Mouse (Mus musculus): ENCODE data around the gene Dgke. TPM values are rescaled to one million over a fixed set of nuclear protein-coding genes. Genes with fewer than 3 reads are reported as not detected.
A peak's percentile ranks its signal among the peaks of the same experiment; 100 is the strongest.
"Not testable (repeated sequence)": the region's sequence is repeated elsewhere in the genome, so short reads cannot be mapped to it uniquely, and the experiment has no call there.

Gene Dgke
- polyA plus RNA-seq, 1 experiment from 2014 or later, result 17.5 TPM

DNA sequence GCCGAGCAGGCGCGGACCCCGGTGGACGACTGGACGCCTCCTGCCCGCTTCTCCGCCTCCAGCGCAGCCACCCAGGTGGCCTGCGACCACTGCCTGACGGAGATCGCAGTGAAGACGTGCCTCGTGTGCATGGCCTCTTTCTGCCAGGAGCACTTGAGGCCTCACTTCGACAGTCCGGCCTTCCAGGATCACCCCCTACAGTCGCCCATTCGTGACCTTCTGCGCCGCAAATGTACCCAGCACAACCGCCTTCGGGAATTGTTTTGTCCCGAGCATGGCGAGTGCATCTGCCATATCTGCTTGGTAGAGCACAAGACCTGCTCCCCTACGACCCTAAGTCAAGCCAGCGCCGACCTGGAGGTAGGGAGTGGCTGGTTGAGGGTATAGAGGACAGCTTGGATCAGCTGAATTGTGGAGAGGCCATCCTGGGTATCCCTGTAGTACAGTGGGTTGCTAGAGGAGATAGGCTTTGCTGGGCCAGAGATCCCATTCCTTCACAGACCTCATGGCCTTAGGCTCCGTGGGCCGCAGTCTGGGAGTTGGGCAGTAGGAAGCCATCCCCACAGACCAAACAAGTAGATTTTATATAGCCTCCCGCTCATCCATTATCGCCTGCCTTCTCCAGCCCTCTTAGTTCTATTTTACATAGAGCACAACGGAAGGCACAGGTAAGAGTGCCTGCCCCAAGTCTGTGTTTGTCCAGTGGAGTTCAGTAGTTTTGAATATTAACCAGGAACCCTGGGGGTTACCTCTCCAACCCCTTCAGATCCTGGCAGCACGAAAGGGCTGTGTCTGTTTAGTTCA lies 66.7 kb downstream of the Dgke start:
- Histone ChIP-seq H3K9ac (replicated peaks) (0 out of 2 replicates have a peak overlapping the region, but pooled peaks have one; percentile 37), H3K27me3 (replicated peaks) (peaks cover 19% of the 10 kb centered on the region), H3K36me3 (no peaks in the 10 kb centered on the region)

DNA sequence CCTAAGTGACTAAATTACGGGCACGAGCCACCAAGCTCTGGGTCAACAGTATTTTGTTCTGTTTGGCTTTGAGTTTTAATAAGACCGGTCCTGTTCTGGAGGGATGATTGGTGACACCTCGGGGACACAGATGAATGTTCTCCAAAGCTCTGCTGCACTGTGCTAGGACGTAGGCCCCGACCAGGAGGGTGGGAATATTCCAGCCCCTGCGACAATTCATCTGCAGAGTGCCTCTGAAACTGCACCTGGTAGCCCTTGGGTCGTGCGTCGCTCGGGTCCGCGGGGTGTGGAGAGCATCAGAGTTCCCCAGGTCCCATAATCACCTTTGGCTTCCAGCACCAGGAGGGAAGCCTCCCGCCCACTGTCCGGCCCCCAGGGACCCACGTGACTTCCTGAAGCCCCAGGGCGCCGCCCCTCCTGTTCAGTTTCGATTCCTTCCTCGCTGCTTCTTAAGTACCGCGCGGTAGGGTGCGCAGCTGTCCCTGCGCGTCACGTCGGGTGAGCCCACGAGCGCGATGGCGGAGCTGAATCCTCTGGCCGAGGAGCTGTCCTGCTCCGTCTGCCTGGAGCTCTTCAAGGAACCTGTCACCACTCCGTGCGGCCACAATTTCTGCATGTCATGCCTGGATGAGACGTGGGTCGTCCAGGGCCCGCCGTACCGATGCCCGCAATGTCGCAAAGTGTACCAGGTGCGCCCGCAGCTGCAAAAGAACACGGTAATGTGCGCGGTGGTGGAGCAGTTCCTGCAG lies 67.5 kb downstream of the Dgke start, which contains the start of gene Trim25:
Gene Trim25, plus strand, starts transcription at position 403 of the 749 bp plus-strand sequence.
- Histone ChIP-seq H3K4me1 (peaks cover 10% of the 10 kb centered on the region), H3K9ac (replicated peaks) (peak within 1 kb of the TSS; percentile 37; the same call in 1 of the 2 replicates), H3K4me2 (peak within 1 kb of the TSS; percentile 55), H3K36me3 (no peaks in the 10 kb centered on the region), H3K27me3 (replicated peaks) (peaks cover 19% of the 10 kb centered on the region), H3K9me3 (replicated peaks) (no peaks in the 10 kb centered on the region), H3K27ac (replicated peaks) (no peak within 1 kb of the TSS), H3K4me3 (replicated peaks) (peak within 1 kb of the TSS; percentile 42)
- no peak for ATAC-seq (ENCODE audit: low FRiP score)
- 2% methylated on average over 48 of the region's 48 CpGs for WGBS

More for the DNA sequence above, 66.7 kb downstream of the Dgke start:
- Histone ChIP-seq H3K4me2 (peak overlapping the region; percentile 55), H3K4me1 (peaks cover 10% of the 10 kb centered on the region), H3K4me3 (replicated peaks) (peak overlapping the region; percentile 42), H3K27ac (replicated peaks) (no peak overlapping the region), H3K9me3 (replicated peaks) (no peaks in the 10 kb centered on the region)
- 32% methylated on average over 33 of the region's 33 CpGs for WGBS
- no peak for ATAC-seq (ENCODE audit: low FRiP score)

DNA sequence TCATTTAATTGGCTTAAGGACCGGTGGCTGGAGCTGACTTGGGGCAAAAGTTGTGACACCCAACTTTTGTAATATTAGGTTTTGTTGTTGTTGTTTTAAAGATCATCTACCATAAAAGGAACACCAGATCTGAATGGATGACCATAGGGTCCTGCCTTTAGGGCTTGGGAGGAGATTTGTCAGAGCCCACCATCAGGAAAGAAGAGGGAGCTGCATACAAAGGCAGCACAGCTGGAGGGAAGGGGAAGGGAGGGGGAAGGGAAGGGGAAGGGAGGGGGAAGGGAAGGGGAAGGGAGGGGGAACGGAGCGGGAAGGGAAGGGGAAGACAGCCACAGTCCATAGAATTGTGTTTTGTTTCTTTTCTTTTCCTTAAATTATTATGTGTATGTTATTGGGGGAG lies 68.2 kb downstream of the Dgke start:
- ATAC-seq (ENCODE audit: low FRiP score), result no peak
- Histone ChIP-seq H3K27ac (replicated peaks) (no peak overlapping the region), H3K9me3 (replicated peaks) (no peaks in the 10 kb centered on the region), H3K4me3 (replicated peaks) (no peak overlapping the region), H3K27me3 (replicated peaks) (peaks cover 19% of the 10 kb centered on the region), H3K4me1 (peaks cover 7% of the 10 kb centered on the region), H3K36me3 (no peaks in the 10 kb centered on the region), H3K9ac (replicated peaks) (no peak overlapping the region), H3K4me2 (no peak overlapping the region)
- 30% methylated on average over 1 of the region's 3 CpGs for WGBS

DNA sequence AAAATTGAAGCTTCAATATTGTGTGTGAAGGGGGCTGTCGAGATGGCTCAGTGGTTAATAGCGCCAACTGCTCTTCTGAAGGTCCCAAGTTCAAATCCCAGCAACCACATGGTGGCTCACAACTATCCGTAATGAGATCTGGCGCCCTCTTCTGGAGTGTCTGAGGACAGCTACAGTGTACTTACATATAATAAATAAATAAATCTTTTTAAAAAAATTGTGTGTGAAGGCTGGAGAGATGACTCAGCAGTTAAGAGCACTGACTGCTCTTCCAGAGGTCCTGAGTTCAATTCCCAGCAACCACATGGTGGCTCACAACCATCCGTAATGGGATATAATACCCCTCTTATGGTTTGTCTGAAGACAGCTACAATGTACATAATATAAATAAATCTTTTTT lies 69.3 kb downstream of the Dgke start:
- H3K27me3 ChIP-seq (replicated peaks), result peaks cover 19% of the 10 kb centered on the region
- H3K4me2 ChIP-seq; H3K36me3 ChIP-seq; H3K4me3 ChIP-seq (replicated peaks); H3K9me3 ChIP-seq (replicated peaks); H3K9ac ChIP-seq (replicated peaks); H3K27ac ChIP-seq (replicated peaks); H3K4me1 ChIP-seq; ATAC-seq (ENCODE audit: low FRiP score): not testable (repeated sequence)
- 91% methylated on average over 5 of the region's 5 CpGs for WGBS

DNA sequence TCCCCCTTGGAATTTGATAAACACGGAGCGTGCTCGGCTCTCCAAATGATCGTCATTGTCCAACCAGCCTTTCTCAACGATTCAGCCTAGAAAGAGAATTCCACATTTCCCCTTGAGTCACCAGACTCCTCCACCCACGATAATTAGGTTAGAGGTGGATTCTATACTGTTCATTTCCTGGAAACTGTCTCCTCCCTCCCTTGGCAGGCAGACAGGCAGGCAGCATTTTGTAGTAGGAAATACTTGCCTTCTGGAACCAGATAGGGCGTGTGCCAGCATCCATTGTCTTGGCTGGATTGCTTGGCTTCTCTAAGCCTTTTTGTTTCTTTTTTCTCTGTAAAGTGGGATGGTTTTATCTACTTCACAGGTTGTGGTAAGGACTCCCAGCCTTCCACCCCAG lies 70.2 kb downstream of the Dgke start:
- no peak for ATAC-seq (ENCODE audit: low FRiP score)
- Histone ChIP-seq H3K9me3 (replicated peaks) (no peaks in the 10 kb centered on the region), H3K9ac (replicated peaks) (no peak overlapping the region), H3K36me3 (peaks cover 1% of the 10 kb centered on the region), H3K4me2 (no peak overlapping the region), H3K27me3 (replicated peaks) (peaks cover 19% of the 10 kb centered on the region), H3K4me3 (replicated peaks) (no peak overlapping the region), H3K27ac (replicated peaks) (no peak overlapping the region), H3K4me1 (peaks cover 7% of the 10 kb centered on the region)
- WGBS, result 72% methylated on average over 7 of the region's 7 CpGs

DNA sequence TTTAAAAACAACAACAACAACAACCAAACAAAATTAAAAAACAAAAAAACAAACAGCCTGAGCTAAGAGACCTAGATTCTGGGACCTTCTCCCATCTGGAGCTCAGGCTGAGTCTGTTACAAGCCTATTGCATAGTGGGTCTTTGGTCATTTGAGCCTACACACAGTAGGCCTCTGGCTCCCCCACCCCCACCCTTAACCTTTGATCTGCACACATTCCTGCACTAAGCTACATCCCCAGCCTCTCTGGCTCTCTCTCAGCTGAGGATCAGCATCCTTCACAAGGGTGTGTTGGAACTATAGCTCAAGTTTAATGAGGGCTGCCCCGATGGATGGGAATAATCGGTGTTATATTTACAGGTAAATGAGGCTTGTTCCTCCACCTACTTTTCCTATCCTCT lies 71.0 kb downstream of the Dgke start:
- 93% methylated on average over 2 of the region's 2 CpGs for WGBS
- Histone ChIP-seq H3K4me3 (replicated peaks) (no peak overlapping the region), H3K27me3 (replicated peaks) (peaks cover 19% of the 10 kb centered on the region), H3K9me3 (replicated peaks) (no peaks in the 10 kb centered on the region), H3K36me3 (peaks cover 9% of the 10 kb centered on the region), H3K4me2 (no peak overlapping the region), H3K27ac (replicated peaks) (no peak overlapping the region), H3K9ac (replicated peaks) (no peak overlapping the region), H3K4me1 (peaks cover 7% of the 10 kb centered on the region)
- no peak for ATAC-seq (ENCODE audit: low FRiP score)

DNA sequence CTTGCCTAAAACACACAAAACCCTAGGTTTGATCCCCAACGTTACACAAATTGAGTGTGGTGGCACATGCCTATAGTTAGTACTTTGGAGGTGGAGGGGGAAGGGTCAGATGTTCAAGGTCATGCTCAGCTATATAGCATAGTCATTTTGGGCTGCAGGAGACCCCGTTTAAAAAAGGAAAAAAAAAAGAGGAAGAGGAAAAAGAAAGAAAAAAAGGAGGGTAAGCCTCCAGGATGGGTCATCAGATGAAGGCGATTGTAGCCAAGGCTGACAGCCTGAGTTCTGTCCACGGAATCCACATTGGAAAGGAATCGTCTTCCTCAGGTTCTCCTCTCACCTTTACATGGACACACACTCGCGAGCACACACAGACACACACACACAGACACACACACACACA lies 72.2 kb downstream of the Dgke start:
- no peak overlapping the region for H3K4me2 ChIP-seq
- H3K9ac ChIP-seq (replicated peaks), result no peak overlapping the region
- H3K9me3 ChIP-seq (replicated peaks), result no peaks in the 10 kb centered on the region
- no peak for ATAC-seq (ENCODE audit: low FRiP score)
- H3K27me3 ChIP-seq (replicated peaks), result peaks cover 8% of the 10 kb centered on the region
- H3K36me3 ChIP-seq, result peaks cover 14% of the 10 kb centered on the region
- WGBS, result 94% methylated on average over 7 of the region's 7 CpGs
- no peak overlapping the region for H3K4me3 ChIP-seq (replicated peaks)
- H3K4me1 ChIP-seq, result peaks cover 5% of the 10 kb centered on the region
- no peak overlapping the region for H3K27ac ChIP-seq (replicated peaks)

DNA sequence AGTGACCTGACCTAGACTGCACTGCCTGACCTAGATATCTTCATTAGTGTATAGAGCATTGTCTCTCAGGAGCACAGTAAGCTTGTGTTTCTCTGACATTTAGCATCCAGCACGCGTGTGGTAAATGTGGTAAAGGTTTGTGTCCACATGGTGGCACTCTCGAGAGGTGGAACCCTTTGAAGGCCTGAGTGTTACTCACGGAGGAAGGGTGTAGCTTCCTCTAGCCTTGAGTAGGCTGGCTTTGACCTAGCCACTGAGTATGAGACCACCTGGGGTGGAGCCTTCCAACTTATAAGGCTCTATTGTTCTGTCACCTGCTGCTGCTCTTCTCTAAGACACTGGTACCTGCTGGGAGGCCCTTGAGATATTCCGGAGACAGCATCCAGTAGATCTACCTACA lies 73.0 kb downstream of the Dgke start:
- Histone ChIP-seq H3K27me3 (replicated peaks) (no peaks in the 10 kb centered on the region), H3K9ac (replicated peaks) (no peak overlapping the region), H3K27ac (replicated peaks) (no peak overlapping the region), H3K36me3 (peaks cover 18% of the 10 kb centered on the region), H3K4me2 (no peak overlapping the region), H3K4me3 (replicated peaks) (no peak overlapping the region), H3K9me3 (replicated peaks) (no peaks in the 10 kb centered on the region), H3K4me1 (no peaks in the 10 kb centered on the region)
- ATAC-seq (ENCODE audit: low FRiP score), result no peak
- 14% methylated on average over 5 of the region's 5 CpGs for WGBS

DNA sequence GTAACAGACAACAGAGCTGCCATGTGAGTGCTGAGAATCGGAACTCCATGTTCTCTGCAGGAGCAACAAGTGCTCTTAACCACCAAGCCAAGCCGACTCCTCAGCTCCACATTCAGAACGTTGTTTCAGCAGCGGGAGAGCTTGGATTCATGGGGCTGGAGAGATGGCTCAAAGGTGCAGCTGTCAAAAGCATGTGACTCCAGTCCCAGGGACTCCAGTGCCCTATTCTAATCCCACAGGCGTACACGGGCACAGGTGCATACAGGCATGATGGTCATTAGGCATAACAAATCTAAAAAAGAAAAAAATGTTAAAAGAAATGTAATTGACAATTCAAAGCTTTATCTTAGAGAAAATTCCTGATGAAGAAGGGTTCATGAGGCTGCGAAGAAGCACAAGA lies 73.5 kb downstream of the Dgke start:
- WGBS, result 54% methylated on average over 7 of the region's 7 CpGs

DNA sequence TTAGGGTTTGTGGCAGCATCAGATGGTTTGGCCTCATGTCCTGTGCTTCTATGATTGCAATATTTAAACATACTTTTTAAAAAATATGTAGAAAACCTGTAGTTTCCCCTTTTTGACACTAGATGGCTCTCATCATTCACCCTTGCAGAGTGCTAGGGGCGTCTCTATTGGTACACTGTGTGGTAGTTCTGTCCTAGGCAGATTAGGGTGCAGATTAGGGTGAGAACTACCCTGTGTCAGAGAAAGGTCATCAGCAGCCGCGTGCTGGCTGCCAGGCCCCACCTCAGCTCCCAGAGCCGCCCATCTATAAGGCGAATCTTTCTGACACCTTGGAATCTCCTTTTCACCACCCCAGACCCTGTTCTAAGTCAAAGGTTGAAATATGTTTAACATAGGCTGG lies 77.1 kb downstream of the Dgke start:
- no peak overlapping the region for H3K4me2 ChIP-seq
- H3K36me3 ChIP-seq, result peaks cover 49% of the 10 kb centered on the region
- H3K9ac ChIP-seq (replicated peaks), result no peak overlapping the region
- H3K27me3 ChIP-seq (replicated peaks), result no peaks in the 10 kb centered on the region
- H3K4me1 ChIP-seq, result no peaks in the 10 kb centered on the region
- 81% methylated on average over 5 of the region's 5 CpGs for WGBS
- H3K9me3 ChIP-seq (replicated peaks), result no peaks in the 10 kb centered on the region
- no peak overlapping the region for H3K27ac ChIP-seq (replicated peaks)
- ATAC-seq (ENCODE audit: low FRiP score), result no peak
- H3K4me3 ChIP-seq (replicated peaks), result no peak overlapping the region

More for the DNA sequence above, 73.5 kb downstream of the Dgke start:
- no peak overlapping the region for H3K4me3 ChIP-seq (replicated peaks)
- H3K9ac ChIP-seq (replicated peaks), result no peak overlapping the region
- no peak overlapping the region for H3K4me2 ChIP-seq
- no peak for ATAC-seq (ENCODE audit: low FRiP score)
- H3K36me3 ChIP-seq, result peaks cover 22% of the 10 kb centered on the region
- H3K27ac ChIP-seq (replicated peaks), result no peak overlapping the region
- no peaks in the 10 kb centered on the region for H3K4me1 ChIP-seq
- no peaks in the 10 kb centered on the region for H3K9me3 ChIP-seq (replicated peaks)
- no peaks in the 10 kb centered on the region for H3K27me3 ChIP-seq (replicated peaks)

DNA sequence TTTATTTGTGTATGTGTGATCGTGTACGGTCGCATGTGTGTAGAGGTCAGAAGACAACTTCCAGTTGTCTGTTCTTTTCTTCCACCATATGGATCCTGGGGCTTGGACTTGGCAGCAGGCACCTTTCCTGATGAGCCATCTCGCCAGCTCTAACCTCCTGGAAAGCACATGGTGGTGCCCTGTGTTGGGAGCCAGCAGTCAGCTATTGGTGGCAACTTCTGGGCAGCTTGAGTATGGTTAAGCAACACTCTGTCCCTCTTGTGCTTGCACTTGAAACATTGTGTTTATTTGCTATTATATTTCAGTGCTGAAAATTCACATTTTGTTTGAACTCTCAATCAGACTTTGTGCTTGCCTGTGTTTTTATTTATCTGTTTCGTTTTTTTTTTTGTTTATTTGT lies 77.7 kb downstream of the Dgke start:
- Histone ChIP-seq H3K27ac (replicated peaks) (no peak overlapping the region), H3K4me3 (replicated peaks) (no peak overlapping the region), H3K27me3 (replicated peaks) (no peaks in the 10 kb centered on the region), H3K36me3 (peaks cover 52% of the 10 kb centered on the region), H3K9ac (replicated peaks) (no peak overlapping the region), H3K4me2 (no peak overlapping the region), H3K4me1 (no peaks in the 10 kb centered on the region), H3K9me3 (replicated peaks) (no peaks in the 10 kb centered on the region)
- WGBS, result 81% methylated on average over 5 of the region's 5 CpGs
- ATAC-seq (ENCODE audit: low FRiP score), result no peak

DNA sequence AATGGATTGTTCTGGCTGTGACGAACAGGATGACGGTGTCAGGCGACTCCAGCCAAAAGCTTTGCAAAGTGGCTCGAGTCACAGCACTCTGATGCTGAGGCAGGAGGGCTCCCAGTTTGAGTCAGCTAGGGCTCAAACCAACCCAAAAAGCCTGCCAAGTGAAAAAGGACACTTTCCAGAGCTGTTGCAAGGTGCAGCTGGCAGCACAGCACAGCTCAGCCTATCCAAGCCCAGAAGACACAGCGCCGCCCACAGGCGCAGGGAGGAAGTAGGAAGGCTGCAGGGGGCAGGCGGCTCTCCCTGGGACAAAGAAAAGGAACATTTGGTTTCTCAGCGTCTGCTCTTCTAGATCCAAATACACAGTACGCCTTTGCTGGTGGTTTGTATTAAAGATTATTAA lies 80.0 kb downstream of the Dgke start:
- ATAC-seq (ENCODE audit: low FRiP score), result no peak
- H3K36me3 ChIP-seq, result peaks cover 73% of the 10 kb centered on the region
- H3K4me2 ChIP-seq, result no peak overlapping the region
- H3K9ac ChIP-seq (replicated peaks), result no peak overlapping the region
- H3K9me3 ChIP-seq (replicated peaks), result no peaks in the 10 kb centered on the region
- H3K4me3 ChIP-seq (replicated peaks), result no peak overlapping the region
- WGBS, result 91% methylated on average over 10 of the region's 10 CpGs
- no peak overlapping the region for H3K27ac ChIP-seq (replicated peaks)
- H3K27me3 ChIP-seq (replicated peaks), result no peaks in the 10 kb centered on the region
- H3K4me1 ChIP-seq, result no peaks in the 10 kb centered on the region

Measured in neural tube, embryonic 15.5 days (tissue).